Mouse (Mus musculus): ENCODE results near the gene Susd6. TPM values are rescaled to one million over a fixed set of nuclear protein-coding genes. Genes with fewer than 3 reads are reported as not detected.
A peak's percentile ranks its signal among the peaks of the same experiment; 100 is the strongest.

The Susd6 gene
- total and polyA plus RNA-seq, 3 experiments = 7.8 to 11.0 (median 8.7) TPM

GRCm38 (mm10) chr12:80838787-80839186 is 48.5 kb downstream of the Susd6 start:
- H3K9me3 ChIP-seq (replicated peaks; ENCODE audit: low read length) = no peaks in the 10 kb centered on the region
- in situ Hi-C loops (cut with MboI; ENCODE audit: low pct_ligation_motif_present, low pct_unique_long_range_greater_than_20kb, low sequenced_read_pairs) = no loop called here
- H3K27me3 ChIP-seq (replicated peaks) = no peaks in the 10 kb centered on the region
- H3K4me1 ChIP-seq (ENCODE audit: control insufficient read depth in 1 of 2, insufficient read depth in 2 of 2) = peaks cover 9 to 50% of the 10 kb centered on the region in 2 experiments; a peak in 3 of 4 replicates
- H3K27ac ChIP-seq (ENCODE audit: insufficient read depth, low read depth) = no peak overlapping the region
- TF ChIP-seq KAT2A (IDR thresholded peaks at IDR 0.05; ENCODE audit: insufficient replicate concordance, low read length) = no peak
- no peak for TF ChIP-seq IRF4 (IDR thresholded peaks at IDR 0.05; ENCODE audit: low read depth, low read length)
- TF ChIP-seq JUN (IDR thresholded peaks at IDR 0.05; ENCODE audit: insufficient read depth, low read depth, low read length) = no peak
- no peak for TF ChIP-seq TCF12 (IDR thresholded peaks at IDR 0.05; ENCODE audit: low read depth, low read length)
- TF ChIP-seq USF2 (conservative IDR thresholded peaks at IDR 0.05; ENCODE audit: low read depth, low read length) = no peak
- TF ChIP-seq SIN3A (IDR thresholded peaks at IDR 0.05; ENCODE audit: low read length) = no peak
- no peak for TF ChIP-seq NELFE (IDR thresholded peaks at IDR 0.05; ENCODE audit: low read depth, low read length)
- TF ChIP-seq SMC3 (IDR thresholded peaks at IDR 0.05; ENCODE audit: low read depth, low read length) = no peak
- no peak for TF ChIP-seq JUND (conservative IDR thresholded peaks at IDR 0.05; ENCODE audit: low read depth, low read length)
- TF ChIP-seq EP300 (IDR thresholded peaks at IDR 0.05; ENCODE audit: low read length) = no peak
- no peak for TF ChIP-seq UBTF (IDR thresholded peaks at IDR 0.05; ENCODE audit: low read depth, low read length)
- TF ChIP-seq RCOR1 (conservative IDR thresholded peaks at IDR 0.05; ENCODE audit: low read depth, low read length) = no peak
- dilution Hi-C loops (cut with MboI; ENCODE audit: extremely low pct_ligation_motif_present, extremely low pct_unique_long_range_greater_than_20kb, low sequenced_read_pairs) = no loop called here
- no peak for DNase-seq (ENCODE audit: extremely low read depth)
- H3K4me3 ChIP-seq (replicated peaks in 1 of 3; ENCODE audit: low read depth in 2 of 3, low read length in 2 of 3, poor library complexity in 1 of 3) = no peak overlapping the region
- H3K79me2 ChIP-seq (replicated peaks; ENCODE audit: control insufficient read depth, extremely low read depth, insufficient read depth, poor library complexity, severe bottlenecking) = peaks cover 5% of the 10 kb centered on the region; the same call in 1 of the 2 replicates
- no peak overlapping the region for H3K4me2 ChIP-seq (ENCODE audit: insufficient read depth, low read depth, poor library complexity, severe bottlenecking)
- H3K36me3 ChIP-seq (replicated peaks in 1 of 2; ENCODE audit: control insufficient read depth in 1 of 2, insufficient read depth in 1 of 2, low read length in 1 of 2) = peaks cover 0 to 10% of the 10 kb centered on the region in 2 experiments
- H3K9ac ChIP-seq (ENCODE audit: insufficient read depth, low read depth) = no peak overlapping the region

- dilution Hi-C loops (cut with MboI; ENCODE audit: extremely low pct_ligation_motif_present, extremely low pct_unique_long_range_greater_than_20kb, low sequenced_read_pairs) = no loop called here
- Histone ChIP-seq H3K79me2 (replicated peaks; ENCODE audit: control insufficient read depth, extremely low read depth, insufficient read depth, poor library complexity, severe bottlenecking) (peaks cover 5% of the 10 kb centered on the region; the same call in 1 of the 2 replicates), H3K4me3 (replicated peaks in 1 of 3; ENCODE audit: low read depth in 2 of 3, low read length in 2 of 3, poor library complexity in 1 of 3) (no peak overlapping the region), H3K27me3 (replicated peaks) (no peaks in the 10 kb centered on the region), H3K4me2 (ENCODE audit: insufficient read depth, low read depth, poor library complexity, severe bottlenecking) (no peak overlapping the region), H3K27ac (ENCODE audit: insufficient read depth, low read depth) (no peak overlapping the region), H3K9me3 (replicated peaks; ENCODE audit: low read length) (no peaks in the 10 kb centered on the region), H3K9ac (ENCODE audit: insufficient read depth, low read depth) (no peak overlapping the region), H3K36me3 (replicated peaks in 1 of 2; ENCODE audit: control insufficient read depth in 1 of 2, insufficient read depth in 1 of 2, low read length in 1 of 2) (peaks cover 0 to 13% of the 10 kb centered on the region in 2 experiments), H3K4me1 (ENCODE audit: control insufficient read depth in 1 of 2, insufficient read depth in 2 of 2) (peaks cover 9 to 43% of the 10 kb centered on the region in 2 experiments; a peak in 3 of 4 replicates)
- in situ Hi-C loops (cut with MboI; ENCODE audit: low pct_ligation_motif_present, low pct_unique_long_range_greater_than_20kb, low sequenced_read_pairs) = no loop called here
- DNase-seq (ENCODE audit: extremely low read depth) = peak; percentile 35
- TF ChIP-seq USF2 (conservative IDR thresholded peaks at IDR 0.05; ENCODE audit: low read depth, low read length) = no peak
- no peak for TF ChIP-seq NRF1 (IDR thresholded peaks at IDR 0.05; ENCODE audit: low read depth, low read length)
- no peak for TF ChIP-seq MAX (IDR thresholded peaks at IDR 0.05; ENCODE audit: low read length)
- TF ChIP-seq ZNF384 (IDR thresholded peaks at IDR 0.05; ENCODE audit: low read depth, low read length) = peak; percentile 92
These were observed 49.3 kb downstream of the Susd6 start for GRCm38 (mm10) chr12:80839631-80840030.

Measured in CH12.LX (cell line).